Mouse (Mus musculus): ENCODE measurements around the gene Hsd17b1. TPM values are rescaled to one million over a fixed set of nuclear protein-coding genes. Genes with fewer than 3 reads are reported as not detected.
A peak's percentile ranks its signal among the peaks of the same experiment; 100 is the strongest.

The Hsd17b1 gene
- polyA plus RNA-seq, 1 experiment: not detected

DNA sequence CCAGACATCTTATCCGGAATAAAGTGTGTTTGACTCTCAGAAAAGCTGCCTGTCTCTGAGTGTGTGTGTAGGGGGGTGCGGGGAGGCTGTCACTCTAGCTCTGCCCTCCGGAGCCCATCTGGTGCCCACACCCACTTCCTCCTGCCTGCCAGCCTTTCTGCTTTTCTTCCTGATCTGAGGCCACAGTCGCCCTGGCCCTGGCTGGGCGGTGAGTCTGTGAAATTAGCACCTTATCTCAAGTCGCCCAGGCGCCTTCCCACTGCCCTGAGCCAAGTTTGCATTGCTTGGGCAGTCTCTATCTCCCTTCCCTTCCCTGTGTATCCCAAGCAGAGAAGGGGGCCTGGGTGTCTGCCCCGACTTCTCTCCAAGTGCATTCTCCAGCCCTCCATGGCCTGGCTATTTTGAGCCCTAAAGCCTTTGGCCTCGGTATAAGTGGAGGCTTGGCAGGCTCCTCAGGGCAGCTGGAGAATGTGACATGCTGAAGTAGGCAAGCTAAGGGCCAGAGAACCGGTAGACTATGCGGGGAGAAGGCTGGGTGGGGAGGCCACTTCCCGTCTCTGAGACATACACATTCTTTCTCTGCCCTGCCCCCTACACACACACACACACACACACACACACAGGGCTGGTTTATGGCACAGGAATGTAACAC, 14.4 kb upstream of the Hsd17b1 start:
- WGBS: 30% methylated on average over 12 of the region's 12 CpGs
- Histone ChIP-seq H3K4me1 (ENCODE audit: control insufficient read depth, insufficient read depth, low read length) (peaks cover 35% of the 10 kb centered on the region), H3K4me3 (ENCODE audit: insufficient read depth, low read depth, low read length) (no peak overlapping the region), H3K27ac (ENCODE audit: insufficient read depth, low read depth, low read length) (peak overlapping the region; percentile 27)
- TF ChIP-seq CTCF (IDR thresholded peaks at IDR 0.05; ENCODE audit: insufficient read depth, low read depth, low read length): no peak

DNA sequence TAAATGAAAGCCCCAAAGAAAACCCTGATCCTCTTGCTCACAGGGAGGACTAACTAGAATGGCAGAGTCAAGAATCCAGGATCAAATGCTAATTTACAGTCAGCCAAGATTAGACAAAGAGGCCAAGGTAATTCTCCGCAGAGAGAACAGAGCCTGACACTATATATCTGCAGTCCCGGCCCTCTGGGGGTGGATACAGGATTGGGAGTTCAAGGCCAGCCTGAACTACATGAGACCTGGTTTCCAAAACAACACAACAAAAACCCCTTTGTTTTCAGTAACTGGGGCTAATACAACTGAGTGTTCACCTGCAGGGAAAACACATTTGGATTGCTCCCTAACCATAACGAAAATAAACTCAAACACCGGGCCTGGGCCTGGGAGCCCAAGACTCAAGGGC, 13.7 kb upstream of the Hsd17b1 start:
- peaks cover 34% of the 10 kb centered on the region for H3K4me1 ChIP-seq (ENCODE audit: control insufficient read depth, insufficient read depth, low read length)
- 67% methylated on average over 4 of the region's 4 CpGs for WGBS
- peak overlapping the region; percentile 27; the same call in 1 of the 2 replicates for H3K27ac ChIP-seq (ENCODE audit: insufficient read depth, low read depth, low read length)
- no peak overlapping the region for H3K4me3 ChIP-seq (ENCODE audit: insufficient read depth, low read depth, low read length)
- TF ChIP-seq CTCF (IDR thresholded peaks at IDR 0.05; ENCODE audit: insufficient read depth, low read depth, low read length): no peak
- TF ChIP-seq POLR2A (IDR thresholded peaks at IDR 0.05; ENCODE audit: insufficient read depth, low read depth, low read length): no peak

GRCm38 (mm10) chr11:101065002-101065401, 13.2 kb upstream of the Hsd17b1 start:
- WGBS: 94% methylated on average over 9 of the region's 9 CpGs
- Histone ChIP-seq H3K4me1 (ENCODE audit: control insufficient read depth, insufficient read depth, low read length) (peaks cover 29% of the 10 kb centered on the region), H3K4me3 (ENCODE audit: insufficient read depth, low read depth, low read length) (no peak overlapping the region), H3K27ac (ENCODE audit: insufficient read depth, low read depth, low read length) (no peak overlapping the region)
- TF ChIP-seq CTCF (IDR thresholded peaks at IDR 0.05; ENCODE audit: insufficient read depth, low read depth, low read length) (no peak), POLR2A (IDR thresholded peaks at IDR 0.05; ENCODE audit: insufficient read depth, low read depth, low read length) (no peak)

DNA sequence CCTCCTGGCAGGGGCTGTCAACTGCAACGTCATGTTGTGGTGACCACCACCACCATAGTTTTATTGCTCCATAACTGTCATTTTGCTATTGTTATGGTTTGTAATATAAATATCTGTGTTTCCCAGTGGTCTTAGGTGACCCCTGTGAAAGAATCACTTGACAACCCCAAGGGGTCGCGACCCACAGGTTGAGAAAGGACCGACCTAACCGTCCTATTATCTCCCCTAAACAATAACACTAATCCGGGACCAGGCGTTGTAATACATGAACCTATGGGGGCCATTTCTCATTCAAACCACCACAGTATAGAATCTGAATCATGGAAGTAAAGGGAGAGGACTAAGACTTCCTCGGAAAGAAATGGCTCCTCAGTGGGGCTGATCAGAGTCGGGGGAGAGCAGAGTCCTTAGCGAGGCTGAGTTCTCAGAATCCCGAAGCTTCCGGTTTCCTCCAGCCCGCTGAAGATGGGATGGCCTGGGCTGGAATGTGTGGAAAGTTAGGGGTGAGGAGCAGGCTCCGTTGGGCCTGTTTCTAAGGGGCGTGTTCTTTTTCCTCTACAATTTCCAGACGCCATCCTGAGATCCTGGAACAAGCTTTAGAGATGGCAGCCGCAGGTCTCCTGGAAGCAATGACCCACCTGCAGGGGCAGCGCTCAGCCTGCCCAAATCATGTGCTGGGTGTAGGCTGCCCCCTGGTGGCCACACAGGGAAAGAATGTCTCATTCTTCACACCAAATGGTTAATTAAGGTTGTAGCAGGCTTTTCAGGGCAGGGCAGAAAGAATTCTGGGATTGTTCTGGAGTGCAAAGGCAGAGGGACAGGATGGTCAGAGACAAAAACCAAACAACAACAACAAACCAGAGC, 11.4 kb upstream of the Hsd17b1 start:
- Histone ChIP-seq H3K4me1 (ENCODE audit: control insufficient read depth, insufficient read depth, low read length) (peaks cover 23% of the 10 kb centered on the region), H3K4me3 (ENCODE audit: insufficient read depth, low read depth, low read length) (no peak overlapping the region), H3K27ac (ENCODE audit: insufficient read depth, low read depth, low read length) (no peak overlapping the region)
- WGBS: 14% methylated on average over 18 of the region's 18 CpGs
- peak; percentile 94 for TF ChIP-seq CTCF (IDR thresholded peaks at IDR 0.05; ENCODE audit: insufficient read depth, low read depth, low read length)
- no peak for TF ChIP-seq POLR2A (IDR thresholded peaks at IDR 0.05; ENCODE audit: insufficient read depth, low read depth, low read length)

DNA sequence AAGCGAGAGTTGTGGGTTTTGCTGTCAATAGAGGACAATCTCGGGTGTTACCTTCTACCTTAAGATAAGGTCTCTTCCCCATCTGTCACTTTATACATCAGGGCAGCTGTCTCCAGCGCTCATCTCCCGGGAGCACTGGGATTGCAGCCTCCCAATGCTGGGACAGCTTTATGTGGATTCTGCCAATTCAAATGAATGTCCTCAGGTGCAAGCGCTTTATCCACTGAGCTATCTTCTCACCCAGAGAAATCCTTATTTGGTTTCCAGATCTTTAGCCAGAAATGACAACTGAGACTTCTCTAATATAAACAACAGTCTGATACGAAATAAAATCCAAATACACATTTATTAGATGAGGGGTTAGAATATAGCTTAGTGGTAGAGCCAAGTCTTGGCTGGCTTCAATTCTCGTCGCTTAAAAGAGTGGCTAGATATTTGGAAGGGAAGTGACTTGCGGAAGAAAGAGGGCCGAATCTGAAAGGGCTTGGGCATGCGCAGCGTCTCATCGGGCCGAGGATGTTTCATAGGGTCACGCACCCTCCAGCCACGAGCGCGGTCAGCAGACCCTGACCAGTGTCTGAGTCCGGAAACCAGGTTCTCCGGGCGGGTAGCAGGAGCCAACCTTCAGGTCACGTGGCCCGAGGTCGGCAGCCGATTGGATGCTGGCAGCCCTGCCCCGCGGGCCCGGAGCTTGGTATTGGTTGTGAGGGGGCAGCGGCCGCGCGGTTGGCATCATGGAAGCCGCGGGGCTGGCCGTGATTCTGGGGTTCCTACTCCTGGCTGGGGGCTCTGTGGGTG, 8.6 kb upstream of the Hsd17b1 start, which contains the start of gene Naglu:
Gene Naglu, plus strand, starts transcription at position 622 of the 798 bp plus-strand sequence.
- peak within 1 kb of the TSS; percentile 35; the same call in 1 of the 2 replicates for H3K27ac ChIP-seq (ENCODE audit: insufficient read depth, low read depth, low read length)
- H3K4me1 ChIP-seq (ENCODE audit: control insufficient read depth, insufficient read depth, low read length): peaks cover 11% of the 10 kb centered on the region
- 4% methylated on average over 35 of the region's 35 CpGs for WGBS
- TF ChIP-seq CTCF (IDR thresholded peaks at IDR 0.05; ENCODE audit: insufficient read depth, low read depth, low read length) (no peak), POLR2A (IDR thresholded peaks at IDR 0.05; ENCODE audit: insufficient read depth, low read depth, low read length) (peak; percentile 87)
- H3K4me3 ChIP-seq (ENCODE audit: insufficient read depth, low read depth, low read length): peak within 1 kb of the TSS; percentile 87

DNA sequence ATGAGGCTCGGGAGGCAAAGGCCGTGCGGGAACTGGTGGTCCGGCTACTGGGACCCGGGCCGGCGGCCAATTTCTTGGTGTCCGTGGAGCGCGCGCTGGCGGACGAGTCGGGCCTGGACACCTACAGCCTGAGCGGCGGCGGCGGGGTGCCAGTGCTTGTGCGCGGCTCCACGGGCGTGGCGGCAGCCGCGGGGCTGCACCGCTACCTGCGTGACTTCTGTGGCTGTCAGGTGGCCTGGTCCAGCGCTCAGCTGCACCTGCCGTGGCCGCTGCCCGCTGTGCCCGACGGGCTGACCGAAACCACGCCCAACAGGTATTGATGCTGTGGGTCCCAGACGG, 8.1 kb upstream of the Hsd17b1 start:
- TF ChIP-seq POLR2A (IDR thresholded peaks at IDR 0.05; ENCODE audit: insufficient read depth, low read depth, low read length) (no peak), CTCF (IDR thresholded peaks at IDR 0.05; ENCODE audit: insufficient read depth, low read depth, low read length) (no peak)
- WGBS: under 1% methylated on average over 36 of the region's 36 CpGs
- H3K4me3 ChIP-seq (ENCODE audit: insufficient read depth, low read depth, low read length): peak overlapping the region; percentile 87
- peaks cover 11% of the 10 kb centered on the region for H3K4me1 ChIP-seq (ENCODE audit: control insufficient read depth, insufficient read depth, low read length)
- H3K27ac ChIP-seq (ENCODE audit: insufficient read depth, low read depth, low read length): 0 out of 2 replicates have a peak overlapping the region, but pooled peaks have one; percentile 35

DNA sequence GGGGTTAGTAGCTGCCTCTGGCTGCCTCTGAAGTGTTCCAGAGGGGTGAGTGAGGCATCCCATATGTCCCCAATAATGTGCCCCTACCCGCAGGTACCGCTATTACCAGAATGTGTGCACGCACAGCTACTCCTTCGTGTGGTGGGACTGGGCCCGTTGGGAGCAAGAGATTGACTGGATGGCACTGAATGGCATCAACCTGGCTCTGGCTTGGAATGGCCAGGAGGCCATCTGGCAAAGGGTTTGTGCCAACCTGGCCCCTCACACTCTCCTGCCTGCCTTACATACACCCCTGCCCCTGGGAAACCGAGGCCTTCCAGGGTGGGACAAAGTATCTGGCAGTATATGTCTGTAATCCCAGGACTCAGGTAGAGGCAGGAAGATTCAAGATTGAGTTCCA, 7.2 kb upstream of the Hsd17b1 start:
- WGBS: 67% methylated on average over 6 of the region's 6 CpGs
- Histone ChIP-seq H3K4me3 (ENCODE audit: insufficient read depth, low read depth, low read length) (no peak overlapping the region; the same call in 1 of the 2 replicates), H3K4me1 (ENCODE audit: control insufficient read depth, insufficient read depth, low read length) (peaks cover 11% of the 10 kb centered on the region), H3K27ac (ENCODE audit: insufficient read depth, low read depth, low read length) (no peak overlapping the region)
- TF ChIP-seq CTCF (IDR thresholded peaks at IDR 0.05; ENCODE audit: insufficient read depth, low read depth, low read length): no peak
- no peak for TF ChIP-seq POLR2A (IDR thresholded peaks at IDR 0.05; ENCODE audit: insufficient read depth, low read depth, low read length)

- Histone ChIP-seq H3K4me1 (ENCODE audit: control insufficient read depth, insufficient read depth, low read length) (peaks cover 9% of the 10 kb centered on the region), H3K4me3 (ENCODE audit: insufficient read depth, low read depth, low read length) (no peak overlapping the region), H3K27ac (ENCODE audit: insufficient read depth, low read depth, low read length) (no peak overlapping the region)
- TF ChIP-seq CTCF (IDR thresholded peaks at IDR 0.05; ENCODE audit: insufficient read depth, low read depth, low read length) (no peak), POLR2A (IDR thresholded peaks at IDR 0.05; ENCODE audit: insufficient read depth, low read depth, low read length) (no peak)
- 81% methylated on average over 14 of the region's 14 CpGs for WGBS
Measured at GRCm38 (mm10) chr11:101071810-101072428, 6.3 kb upstream of the Hsd17b1 start.
